Mouse (Mus musculus) heart, postnatal 0 days (tissue): Measurements from ENCODE around the gene Ubl4b.

ENCODE experiments used
- CTCF ChIP-seq: IDR thresholded peaks from 2 replicates; pipeline ENCODE4 v1.5.1; 2016; ENCODE audit warnings: antibody characterized with exemption, control low read depth, low read depth
- EP300 ChIP-seq: IDR thresholded peaks from 2 replicates; pipeline ENCODE4 v1.6.1; 2016; ENCODE audit warnings: antibody characterized with exemption, low read depth

DNA sequence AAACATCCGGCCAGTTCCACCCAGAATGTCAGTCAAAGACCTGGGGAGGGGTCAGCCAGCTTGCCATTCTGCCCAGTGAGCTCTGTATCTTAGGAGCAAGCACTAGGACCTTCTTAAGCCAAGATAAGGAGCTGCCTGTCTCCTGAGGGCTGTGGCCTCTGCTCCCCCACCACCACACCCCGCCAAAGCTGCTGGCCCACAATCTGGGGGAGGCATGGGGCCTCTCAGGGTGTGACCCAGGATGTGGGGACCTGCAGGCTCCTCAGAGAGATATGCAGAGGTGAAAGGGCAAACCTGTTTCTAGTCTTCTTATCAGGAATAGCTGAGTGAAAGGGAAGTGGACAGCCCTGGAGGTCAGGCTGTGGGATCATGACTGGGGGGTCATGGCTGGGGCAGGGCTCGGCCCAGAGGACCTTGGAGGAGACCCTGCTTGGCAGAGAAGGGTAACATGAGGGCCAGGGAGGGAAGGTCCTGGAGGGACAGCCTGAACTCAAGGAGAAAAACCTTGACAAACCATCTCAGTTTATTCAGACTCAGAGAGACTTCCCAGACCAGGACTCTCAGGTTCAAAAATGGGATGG lies 23.0 kb upstream of the Ubl4b start:
- no peak for TF ChIP-seq CTCF
- TF ChIP-seq EP300: no peak
